Mouse (Mus musculus) monocyte, adult 5-6 weeks (primary cell): ENCODE data around the gene Phactr2. TPM values are rescaled to one million over a fixed set of nuclear protein-coding genes. Genes with fewer than 3 reads are reported as not detected.
"Not testable (repeated sequence)": the region's sequence is repeated elsewhere in the genome, so short reads cannot be mapped to it uniquely, and the experiment has no call there.

Experiments used
- ATAC-seq: fragments of 153-309, 156-312 bp; replicated peaks from 2 replicates; pipeline ENCODE4 v1.8.0; 2017; ENCODE audit warnings: mild to moderate bottlenecking; ENCODE audit not compliant: low TSS enrichment, insufficient number of reproducible peaks, severe bottlenecking, poor library complexity, low FRiP score
- total RNA-seq: library from RNA; stranded (forward); fragments of 200-1000, 200-491, 200-594 nt; gene quantifications from 3 replicates; pipeline ENCODE4 v1.2.3, GENCODE M21; 2017

Gene Phactr2
- 15.6 to 23.5 TPM (median 18.2 TPM) in 3 replicates for total RNA-seq

DNA sequence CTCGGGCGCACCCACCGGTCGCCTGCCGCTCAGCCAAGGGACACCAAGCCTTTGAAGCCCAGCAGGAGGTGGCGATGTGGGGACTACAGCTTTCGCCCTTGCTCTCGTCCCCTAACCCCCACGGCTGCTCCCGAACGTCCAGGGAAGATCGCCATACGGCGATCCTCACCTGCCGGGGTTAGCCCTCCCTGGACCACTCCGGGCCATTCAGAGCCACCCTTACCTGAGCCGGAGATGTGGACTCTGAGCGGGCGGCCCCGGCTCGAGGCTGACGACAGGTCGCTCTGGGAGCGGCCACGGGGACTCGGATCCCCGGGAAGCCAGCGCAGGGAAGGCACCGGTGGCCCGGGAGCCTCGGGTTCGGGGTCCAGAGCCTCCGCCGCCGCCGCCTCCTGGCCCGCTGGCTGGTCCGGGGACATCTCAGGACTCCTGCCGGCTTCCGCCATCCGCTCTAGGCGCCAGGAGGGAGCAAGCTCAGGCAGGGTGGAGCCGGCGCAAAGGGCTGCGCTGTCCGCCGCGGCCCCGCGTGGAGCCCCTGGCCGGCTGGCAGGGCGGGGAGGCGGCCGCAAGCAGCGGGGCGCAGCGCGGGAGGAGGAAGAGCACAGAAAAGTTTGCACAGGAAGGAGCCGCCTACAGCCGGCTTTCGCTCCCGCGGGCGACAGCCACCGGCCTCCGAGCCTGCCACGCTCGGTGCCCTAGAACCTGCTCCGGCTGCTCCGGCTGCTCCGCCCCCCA is at the start of gene Phactr2:
TSS of gene Phactr2 (minus strand) at position 580 of the 735 bp plus-strand sequence.
- peak; percentile 41; the same call in 1 of the 2 replicates for ATAC-seq

DNA sequence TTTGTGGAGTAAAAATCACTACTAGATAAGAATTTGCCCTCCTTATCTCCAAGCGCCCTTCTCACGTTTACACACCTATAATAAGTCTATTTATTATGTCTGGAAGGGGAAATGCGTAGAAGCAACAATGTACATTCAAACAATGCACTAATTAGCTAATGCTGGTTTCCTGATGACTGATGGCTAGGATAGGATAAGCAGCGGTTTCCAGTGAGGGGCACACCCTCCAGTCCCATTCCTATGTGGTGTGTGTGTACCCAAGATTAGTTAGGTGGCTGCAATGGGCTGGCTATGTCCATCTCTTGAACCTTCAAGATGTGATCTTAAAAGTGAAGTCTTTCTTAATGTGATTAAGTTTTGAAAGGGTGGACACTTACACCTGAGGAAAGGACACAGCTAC is 47.6 kb upstream of the Phactr2 start:
- ATAC-seq: no peak

DNA sequence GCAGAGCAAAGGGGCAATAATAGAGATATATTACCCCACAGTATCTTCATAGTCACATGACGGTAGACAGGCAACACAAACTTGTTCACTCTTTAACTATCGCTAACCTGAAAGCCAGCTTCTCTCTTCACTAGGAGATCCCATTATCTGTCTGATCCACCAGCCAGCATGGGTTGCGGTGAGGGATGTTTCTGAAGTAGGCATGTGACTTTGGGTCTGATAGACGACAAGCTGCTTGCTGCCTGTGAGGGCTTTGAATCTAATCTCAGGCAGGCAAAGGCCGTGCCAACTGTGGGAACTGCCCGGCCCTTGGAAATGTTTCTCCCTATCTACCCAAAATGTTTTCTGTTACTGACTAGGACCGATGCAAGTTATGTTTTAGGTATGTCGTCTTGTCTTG is 28.2 kb upstream of the Phactr2 start:
- no peak for ATAC-seq

DNA sequence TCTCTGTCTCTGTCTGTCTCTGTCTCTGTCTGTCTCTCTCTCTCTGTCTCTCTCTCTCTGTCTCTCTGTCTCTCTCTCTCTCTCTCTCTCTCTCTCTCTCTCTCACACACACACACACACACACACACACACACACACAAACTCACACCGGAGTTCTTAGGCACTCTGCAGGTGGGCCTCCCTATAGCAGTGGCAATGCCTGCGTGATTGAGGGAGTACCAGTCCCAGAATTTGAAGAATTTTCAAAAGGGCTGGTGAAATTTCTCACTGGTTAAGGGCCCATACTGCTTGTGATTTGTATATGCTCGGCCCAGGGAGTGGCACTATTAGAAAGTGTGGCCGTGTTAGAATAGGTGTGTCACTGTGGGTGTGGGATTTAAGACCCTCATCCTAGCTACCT is 27.3 kb upstream of the Phactr2 start:
- ATAC-seq: not testable (repeated sequence)

DNA sequence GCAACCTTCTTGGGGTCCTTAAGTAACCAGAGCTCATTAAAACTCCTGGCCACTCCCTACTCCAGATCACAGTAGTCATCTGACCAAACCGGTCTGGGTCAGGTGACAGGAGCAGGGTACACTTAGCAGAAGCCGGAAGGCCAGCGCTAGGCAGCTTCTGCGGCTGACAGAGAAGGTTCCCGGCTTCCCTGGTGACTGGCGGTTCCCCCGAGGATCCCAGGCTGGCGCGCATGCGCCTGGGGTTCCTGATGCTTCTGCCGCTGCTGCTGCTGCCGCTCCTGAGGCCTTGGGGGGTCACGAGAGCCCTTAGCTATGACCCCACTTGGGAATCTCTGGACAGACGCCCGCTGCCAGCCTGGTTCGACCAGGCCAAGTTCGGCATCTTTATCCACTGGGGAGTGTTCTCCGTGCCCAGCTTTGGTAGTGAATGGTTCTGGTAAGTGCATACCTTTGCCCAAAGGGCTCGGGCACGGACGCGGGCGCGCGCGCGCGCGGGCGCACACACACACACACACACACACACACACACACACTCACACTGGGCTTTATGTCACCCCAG is 26.8 kb upstream of the Phactr2 start:
- peak; percentile 89 for ATAC-seq

DNA sequence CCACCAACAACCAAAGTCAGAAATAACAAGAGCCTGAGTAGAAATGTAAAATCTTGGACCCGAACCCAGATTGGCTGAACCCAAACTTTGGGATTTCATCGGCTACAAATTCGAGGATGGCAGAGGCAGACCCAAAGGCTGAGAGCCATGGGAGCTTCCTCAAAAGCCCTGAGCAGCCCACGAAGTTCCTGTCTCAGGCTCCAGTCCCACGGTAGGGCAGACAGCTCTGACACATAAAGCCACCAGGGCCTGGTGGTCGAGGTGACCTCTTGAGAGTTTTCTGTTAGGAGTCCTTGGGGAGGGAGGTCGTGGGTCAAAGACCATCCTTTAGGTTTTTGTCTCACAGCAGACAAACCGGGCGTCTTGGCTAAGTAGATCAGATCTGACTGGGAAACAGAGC is 26.3 kb upstream of the Phactr2 start:
- ATAC-seq: peak; percentile 33; the same call in 1 of the 2 replicates

DNA sequence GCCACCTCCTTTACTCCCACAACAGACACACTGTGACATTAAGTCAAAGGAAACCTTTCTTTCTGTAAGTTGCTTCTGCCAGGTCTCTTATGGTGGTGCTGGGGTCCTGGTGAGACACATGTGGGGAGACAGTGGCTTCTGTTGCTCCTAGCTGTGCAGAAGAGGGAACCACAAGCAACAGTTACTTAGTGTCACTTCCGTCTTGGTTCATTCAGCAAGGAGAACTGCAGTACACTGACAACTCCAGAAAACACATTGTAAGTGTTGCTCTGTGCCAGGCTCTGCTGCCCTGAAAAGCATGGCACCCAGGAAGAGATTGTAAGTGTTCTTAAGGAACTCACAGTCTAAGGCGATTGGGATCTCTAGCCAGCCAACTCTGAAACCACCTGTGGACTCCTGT is 25.1 kb upstream of the Phactr2 start, which contains the start of gene Fuca2:
TSS of gene Fuca2 (plus strand) at position 210 of the 400 bp plus-strand sequence.
- peak; percentile 51 for ATAC-seq

DNA sequence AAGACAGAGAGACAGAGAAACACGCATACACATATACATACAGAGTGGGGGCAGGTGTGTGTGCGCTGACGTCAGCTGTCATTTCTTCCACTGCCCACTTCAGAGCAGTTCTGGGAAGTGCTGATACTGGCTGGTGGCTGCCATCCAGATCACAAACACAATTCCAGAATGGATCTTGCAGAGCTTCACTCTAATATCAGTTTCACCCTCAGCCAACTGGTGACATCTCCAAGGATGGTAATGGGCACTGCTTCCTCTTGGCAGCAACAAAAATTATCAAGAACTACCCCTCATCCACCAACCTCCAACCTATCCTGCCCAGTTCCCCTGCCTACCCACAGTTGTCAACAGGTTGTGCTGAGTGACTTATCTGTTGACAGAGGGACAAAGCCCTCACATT is 22.1 kb upstream of the Phactr2 start:
- no peak for ATAC-seq

DNA sequence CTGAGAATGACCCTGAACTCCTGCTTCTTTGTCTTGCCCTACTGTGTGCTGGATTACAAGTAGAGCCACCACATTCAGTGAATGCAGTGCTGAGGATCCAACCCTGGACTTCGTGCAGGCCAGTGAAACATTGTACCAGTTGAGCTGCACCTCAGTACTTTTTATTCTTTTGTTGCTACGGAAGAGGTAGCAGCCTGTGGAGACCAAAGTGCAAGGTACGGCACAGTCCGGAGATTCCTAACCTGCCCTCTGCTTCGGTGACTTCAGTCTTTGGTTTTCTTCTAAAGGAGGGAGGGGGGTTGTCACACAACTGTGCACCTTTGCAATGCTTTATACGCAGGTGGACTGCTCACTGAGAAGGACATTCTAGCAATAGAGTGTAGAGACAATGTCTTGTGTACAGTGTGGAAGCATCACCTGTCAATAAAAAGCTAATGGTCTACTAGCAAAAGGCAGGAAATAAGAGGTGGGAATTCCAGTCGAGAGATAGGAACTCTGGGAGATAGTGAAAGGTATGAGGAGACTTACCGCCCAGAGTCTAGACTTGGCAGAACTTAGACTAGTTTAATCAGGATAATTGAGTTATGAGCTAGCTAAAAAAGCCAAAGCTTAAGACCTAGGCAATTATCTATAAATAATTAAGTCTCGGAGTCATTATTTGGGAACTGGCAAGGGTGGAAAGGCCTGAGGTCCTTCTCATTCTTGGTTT is 19.9 kb upstream of the Phactr2 start:
- ATAC-seq: no peak

DNA sequence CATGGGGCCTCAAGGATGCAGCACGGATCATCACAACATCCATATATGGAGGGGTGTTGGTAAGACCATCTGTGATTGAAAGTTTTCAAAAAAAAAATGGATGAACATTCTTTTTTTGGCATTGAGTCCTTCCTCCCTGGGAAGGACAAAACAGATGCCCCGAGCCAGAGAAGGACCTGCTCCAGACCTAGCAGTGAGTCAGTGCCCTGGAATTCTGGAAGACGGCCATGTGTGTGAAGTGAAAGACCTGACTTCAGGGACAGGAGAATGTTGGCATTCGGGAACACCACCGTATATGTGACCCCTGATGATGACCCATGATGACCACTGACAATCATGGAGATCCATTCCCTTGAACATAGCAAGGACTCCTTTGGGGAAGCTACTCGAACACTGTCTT is 15.5 kb upstream of the Phactr2 start:
- no peak for ATAC-seq

DNA sequence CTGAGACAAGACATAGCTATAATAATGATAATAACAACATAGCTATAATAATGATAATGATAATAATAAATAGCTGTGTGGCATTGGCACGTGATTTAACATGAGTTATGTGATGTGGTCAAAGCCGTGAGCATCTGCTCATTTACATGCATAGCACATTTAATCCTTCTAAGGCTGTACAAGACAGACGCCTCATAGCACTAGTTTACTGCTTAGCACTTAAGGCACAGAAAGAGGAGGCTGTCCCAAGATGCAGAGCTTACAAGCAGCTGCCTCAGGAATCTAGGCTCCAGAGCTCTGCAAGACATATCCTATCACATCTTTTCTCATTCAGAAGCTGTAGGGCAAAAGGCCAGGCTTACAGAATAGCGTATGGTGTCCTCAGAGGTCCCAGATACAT is 11.7 kb upstream of the Phactr2 start:
- ATAC-seq: no peak

DNA sequence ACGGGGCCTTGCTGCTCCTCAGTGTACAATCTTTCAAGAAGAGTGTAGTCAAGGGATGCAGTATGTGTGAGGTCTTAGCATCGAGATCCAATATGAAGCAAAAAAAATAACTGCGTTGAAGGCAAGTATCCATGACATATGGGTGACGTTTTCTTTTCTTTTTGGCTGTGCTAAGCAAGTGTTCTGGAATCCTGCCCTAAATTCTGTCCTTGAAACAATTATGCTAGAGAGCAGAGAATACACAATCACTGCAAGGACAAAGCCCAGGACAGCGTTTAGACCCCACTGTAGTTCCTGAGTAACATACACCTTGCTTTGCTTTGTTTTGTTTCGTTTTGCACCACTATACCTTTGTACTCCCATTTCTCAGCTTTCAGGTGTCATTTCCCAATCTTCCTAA is 5.1 kb upstream of the Phactr2 start:
- ATAC-seq: no peak

DNA sequence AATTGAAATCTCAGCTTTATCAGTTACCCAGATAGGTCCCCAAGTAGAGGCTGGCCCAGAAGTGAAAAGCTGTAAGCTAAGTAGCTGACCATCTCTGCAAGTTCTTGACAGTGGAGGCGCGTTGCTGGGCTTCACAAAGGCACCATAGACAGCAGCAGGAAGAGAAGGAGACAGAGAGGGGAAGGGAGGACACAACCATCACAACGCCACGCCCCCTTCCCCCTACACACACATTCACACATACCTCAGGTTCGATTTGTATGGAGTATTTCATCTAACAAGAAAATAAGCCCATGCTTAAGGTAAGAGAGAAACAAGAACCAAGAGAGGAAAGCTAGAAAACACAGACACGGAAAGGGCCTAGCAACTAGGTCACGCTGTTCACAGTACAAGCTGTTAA is 909 bp upstream of the Phactr2 start:
- no peak for ATAC-seq

DNA sequence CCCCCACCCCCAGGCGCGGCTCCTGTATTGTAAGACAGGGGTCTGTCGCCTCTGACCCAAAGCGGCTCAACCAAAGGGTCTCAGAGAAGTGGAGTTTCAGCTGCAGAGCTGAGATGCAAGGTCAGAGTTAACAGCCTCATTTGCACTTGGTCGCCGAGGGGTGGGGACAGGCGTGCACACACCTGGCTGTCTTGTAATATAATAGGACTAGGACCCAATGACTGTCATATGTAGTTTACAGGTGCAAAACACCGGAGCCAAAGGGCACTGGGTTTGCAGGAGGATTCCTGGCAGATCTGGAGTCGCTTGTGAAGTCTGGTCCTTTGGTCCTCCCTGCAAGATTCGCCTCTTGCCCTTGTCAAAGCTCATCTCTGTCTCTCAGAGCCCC is 350 bp upstream of the Phactr2 start:
- ATAC-seq: no peak

DNA sequence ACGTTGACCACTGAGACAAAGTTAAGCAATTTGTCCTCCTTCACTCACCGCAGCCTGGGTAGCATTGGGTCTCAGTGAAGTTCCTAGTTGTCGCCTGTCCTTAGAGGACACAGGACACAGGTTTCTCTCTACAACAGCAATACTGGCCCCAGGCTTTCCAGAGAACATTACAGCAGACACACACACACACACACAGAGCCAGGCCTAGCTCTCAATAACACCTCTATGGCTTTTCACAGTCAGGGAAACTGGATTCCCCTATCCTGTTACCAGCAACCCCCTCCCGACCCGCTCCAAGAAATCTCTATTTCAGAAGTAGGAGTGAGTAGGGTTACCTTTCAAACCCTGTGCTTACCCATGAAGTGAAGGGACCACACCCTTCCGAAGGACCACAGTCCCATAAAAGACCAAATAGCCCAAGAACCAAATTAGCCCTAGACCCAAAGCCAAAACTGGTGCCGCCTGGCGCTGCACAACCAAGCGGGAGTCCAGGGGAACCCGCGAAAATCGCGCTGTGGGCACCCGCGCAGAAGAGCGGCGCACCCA is 852 bp downstream of the Phactr2 start:
- no peak for ATAC-seq

DNA sequence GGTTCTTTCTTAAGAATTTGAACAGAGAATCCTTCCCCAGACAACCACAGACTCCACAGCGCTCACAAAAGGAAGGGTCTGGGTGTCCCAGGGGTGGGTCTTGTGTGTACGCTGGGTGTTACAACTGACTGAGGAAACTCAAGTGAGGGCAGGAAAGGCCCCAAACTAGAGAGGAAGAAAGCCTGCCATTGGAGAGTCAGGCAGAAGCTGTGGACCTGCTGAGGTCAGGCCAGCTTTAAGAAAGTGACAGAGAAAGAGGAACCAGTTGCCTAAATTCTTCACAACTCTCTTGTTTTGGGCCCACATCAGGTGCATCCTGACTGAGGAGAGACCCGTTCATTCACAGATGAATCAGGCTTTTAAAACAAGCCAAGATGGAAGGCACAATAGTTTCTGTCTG is 4.0 kb downstream of the Phactr2 start:
- ATAC-seq: peak; percentile 50; the same call in 1 of the 2 replicates

DNA sequence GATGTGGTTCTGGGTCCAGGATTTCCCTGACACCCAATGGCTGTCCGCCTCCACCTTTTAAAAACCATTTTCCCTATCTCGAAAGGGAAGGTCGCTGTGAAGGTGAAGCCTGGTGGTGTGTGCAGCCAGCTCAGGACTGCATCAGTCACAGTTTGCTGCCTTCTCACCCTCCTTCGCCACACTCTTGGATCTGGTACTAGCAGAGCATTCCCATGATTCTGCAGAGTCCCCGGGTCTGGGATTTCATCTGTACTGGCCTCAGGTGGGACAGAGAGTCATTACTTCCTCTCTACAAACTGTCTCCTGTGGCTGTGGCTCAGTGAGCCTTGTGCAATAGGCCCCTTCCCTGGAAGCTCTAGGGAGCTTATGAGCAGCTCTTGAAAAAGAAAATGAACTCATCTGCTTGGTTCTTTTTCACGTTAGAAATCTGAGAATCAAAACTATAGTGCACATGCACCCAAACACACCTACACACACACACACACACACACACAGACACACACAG is 6.1 kb downstream of the Phactr2 start:
- not testable (repeated sequence) for ATAC-seq

DNA sequence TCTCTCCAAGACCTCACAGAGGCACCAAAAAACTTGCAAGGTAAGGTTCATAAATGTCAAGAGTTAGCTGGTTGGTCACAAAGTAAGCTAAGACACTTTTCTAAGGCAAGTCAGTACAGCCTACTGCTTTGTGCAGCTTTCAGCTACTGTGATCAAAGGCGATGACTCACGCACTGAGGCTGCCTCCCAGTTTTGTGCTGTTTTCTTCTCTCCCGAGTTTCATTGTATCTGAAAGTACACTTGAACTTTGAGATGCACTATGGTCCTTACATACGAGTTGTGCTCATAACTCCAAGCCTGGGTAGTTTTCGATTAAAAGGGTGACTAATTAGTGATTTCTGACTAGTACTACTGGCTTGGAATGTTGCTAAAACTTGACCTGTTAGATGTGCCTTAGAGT is 7.3 kb downstream of the Phactr2 start:
- ATAC-seq: no peak

DNA sequence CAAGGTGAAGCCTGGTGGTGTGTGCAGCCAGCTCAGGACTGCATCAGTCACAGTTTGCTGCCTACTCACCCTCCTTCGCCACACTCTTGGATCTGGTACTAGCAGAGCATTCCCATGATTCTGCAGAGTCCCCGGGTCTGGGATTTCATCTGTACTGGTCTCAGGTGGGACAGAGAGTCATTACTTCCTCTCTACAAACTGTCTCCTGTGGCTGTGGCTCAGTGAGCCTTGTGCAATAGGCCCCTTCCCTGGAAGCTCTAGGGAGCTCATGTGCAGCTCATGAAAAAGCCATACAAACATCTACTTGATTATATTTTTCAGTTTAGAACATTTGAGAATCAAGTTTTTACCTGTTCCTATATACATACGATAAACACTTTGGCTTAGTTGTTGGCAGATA is 9.9 kb downstream of the Phactr2 start:
- not testable (repeated sequence) for ATAC-seq
